Mouse (Mus musculus): ENCODE measurements around the gene Sh3bp1. TPM values are rescaled to one million over a fixed set of nuclear protein-coding genes. Genes with fewer than 3 reads are reported as not detected.

Sh3bp1 gene
- polyA plus RNA-seq, 1 experiment from 2014 or later, result 14.2 TPM

DNA sequence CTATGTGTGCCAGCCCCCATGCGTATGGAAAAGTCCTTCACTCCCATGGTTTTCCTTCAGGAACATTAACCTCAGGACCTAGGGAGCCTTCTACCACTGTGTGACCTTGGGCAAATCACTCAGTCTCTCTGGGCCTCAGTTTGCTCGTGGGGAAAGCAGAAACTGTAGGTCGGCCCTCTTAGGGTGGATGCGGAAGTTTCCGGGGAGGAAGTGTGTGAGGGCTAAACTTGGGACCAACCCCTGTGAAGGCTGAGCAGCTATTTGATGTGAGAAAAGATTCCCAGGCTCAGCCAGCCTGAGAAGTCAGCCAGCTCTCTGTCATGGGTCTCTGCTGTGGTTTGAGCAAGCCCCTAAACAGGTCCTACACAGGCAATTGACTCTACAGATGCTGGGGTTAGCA, 37.3 kb upstream of the Sh3bp1 start:
- Histone ChIP-seq H3K27ac (ENCODE audit: low read length) (no peak overlapping the region), H3K27me3 (ENCODE audit: control insufficient read depth, insufficient read depth, low read depth, low read length) (no peaks in the 10 kb centered on the region), H3K9ac (ENCODE audit: low read depth, low read length) (no peak overlapping the region), H3K36me3 (ENCODE audit: control insufficient read depth, insufficient read depth) (no peaks in the 10 kb centered on the region), H3K9me3 (replicated peaks; ENCODE audit: control insufficient read depth, low read length) (no peaks in the 10 kb centered on the region), H3K4me2 (ENCODE audit: low read depth, low read length) (no peak overlapping the region), H3K4me3 (ENCODE audit: low read depth, low read length) (no peak overlapping the region), H3K4me1 (ENCODE audit: control insufficient read depth, low read depth, low read length) (peaks cover 5% of the 10 kb centered on the region)
- whole genome bisulfite sequencing (ENCODE audit: insufficient replicate concordance), result 49% methylated on average over 5 of the region's 5 CpGs
- no peak for ATAC-seq (ENCODE audit: low read depth)

DNA sequence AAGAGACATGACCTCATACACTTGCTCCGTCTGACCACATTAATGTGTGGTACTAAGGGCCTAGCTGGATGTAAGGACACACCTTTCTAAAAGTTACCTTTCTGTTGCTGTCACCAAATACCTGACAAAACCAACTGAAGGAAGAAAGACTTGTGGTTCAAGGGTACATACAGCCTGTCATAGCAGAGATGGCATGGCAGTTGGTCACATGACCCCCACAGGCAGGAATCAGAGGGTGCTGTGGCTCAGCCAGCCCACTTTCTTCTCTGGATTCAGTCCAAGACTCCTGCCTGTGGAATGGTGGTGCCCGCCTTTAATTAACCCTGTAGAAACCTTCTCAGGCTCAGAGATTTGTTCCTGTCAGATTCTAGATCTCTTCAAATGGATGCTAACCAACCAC, 36.4 kb upstream of the Sh3bp1 start:
- no peak overlapping the region for H3K9ac ChIP-seq (ENCODE audit: low read depth, low read length)
- no peaks in the 10 kb centered on the region for H3K9me3 ChIP-seq (replicated peaks; ENCODE audit: control insufficient read depth, low read length)
- H3K27ac ChIP-seq (ENCODE audit: low read length), result no peak overlapping the region
- no peak for ATAC-seq (ENCODE audit: low read depth)
- peaks cover 5% of the 10 kb centered on the region for H3K4me1 ChIP-seq (ENCODE audit: control insufficient read depth, low read depth, low read length)
- no peak overlapping the region for H3K4me2 ChIP-seq (ENCODE audit: low read depth, low read length)
- H3K27me3 ChIP-seq (ENCODE audit: control insufficient read depth, insufficient read depth, low read depth, low read length), result no peaks in the 10 kb centered on the region
- H3K4me3 ChIP-seq (ENCODE audit: low read depth, low read length), result no peak overlapping the region
- H3K36me3 ChIP-seq (ENCODE audit: control insufficient read depth, insufficient read depth), result no peaks in the 10 kb centered on the region
- WGBS (ENCODE audit: insufficient replicate concordance), result 55% methylated on average over 2 of the region's 2 CpGs

DNA sequence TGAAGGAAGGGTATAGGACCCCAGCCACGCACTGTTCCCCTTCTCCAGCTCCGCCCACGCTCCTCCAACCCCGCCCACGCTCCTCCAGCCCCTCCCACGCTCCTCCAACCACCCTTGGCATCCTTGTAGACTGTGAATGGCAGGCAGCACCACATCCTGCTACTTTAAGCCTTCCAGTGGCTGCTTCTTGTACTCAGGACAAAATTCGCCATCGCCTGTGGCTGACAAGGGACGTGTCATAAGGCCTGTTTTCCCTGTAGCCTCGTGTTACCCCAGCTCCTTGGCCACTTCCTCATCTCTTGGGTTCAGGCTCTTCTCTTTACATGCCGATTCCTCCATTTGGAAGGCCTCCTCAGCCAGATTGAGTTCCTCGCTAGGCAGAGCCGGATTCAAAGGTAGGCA, 35.7 kb upstream of the Sh3bp1 start:
- Histone ChIP-seq H3K4me2 (ENCODE audit: low read depth, low read length) (no peak overlapping the region), H3K27me3 (ENCODE audit: control insufficient read depth, insufficient read depth, low read depth, low read length) (no peaks in the 10 kb centered on the region), H3K9me3 (replicated peaks; ENCODE audit: control insufficient read depth, low read length) (no peaks in the 10 kb centered on the region), H3K9ac (ENCODE audit: low read depth, low read length) (no peak overlapping the region), H3K36me3 (ENCODE audit: control insufficient read depth, insufficient read depth) (no peaks in the 10 kb centered on the region), H3K4me3 (ENCODE audit: low read depth, low read length) (no peak overlapping the region), H3K4me1 (ENCODE audit: control insufficient read depth, low read depth, low read length) (peaks cover 5% of the 10 kb centered on the region), H3K27ac (ENCODE audit: low read length) (no peak overlapping the region)
- 23% methylated on average over 13 of the region's 13 CpGs for WGBS (ENCODE audit: insufficient replicate concordance)
- 0 out of 2 replicates have a peak, but pooled peaks have one; percentile 22 for ATAC-seq (ENCODE audit: low read depth)

DNA sequence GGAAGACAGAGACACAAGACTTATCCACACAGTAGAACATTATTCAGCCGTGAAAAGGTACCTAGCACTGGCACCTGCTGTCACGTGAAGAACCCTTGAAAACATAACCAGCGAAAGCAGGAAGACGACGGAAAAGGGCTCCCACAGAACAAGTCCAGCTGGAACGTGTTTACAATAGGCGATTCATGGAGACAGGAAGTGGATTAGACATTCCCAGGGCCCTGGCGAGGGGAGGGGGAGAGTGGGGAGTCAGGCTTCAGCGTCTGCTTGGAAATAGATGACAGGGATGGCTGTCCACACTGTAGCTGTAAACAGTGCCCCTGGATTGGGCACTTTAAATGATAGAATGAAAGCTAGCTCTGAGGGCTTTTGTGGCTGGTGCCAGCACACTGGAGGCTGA, 31.2 kb upstream of the Sh3bp1 start:
- Histone ChIP-seq H3K4me2 (ENCODE audit: low read depth, low read length) (no peak overlapping the region), H3K27ac (ENCODE audit: low read length) (no peak overlapping the region), H3K27me3 (ENCODE audit: control insufficient read depth, insufficient read depth, low read depth, low read length) (no peaks in the 10 kb centered on the region), H3K9me3 (replicated peaks; ENCODE audit: control insufficient read depth, low read length) (no peaks in the 10 kb centered on the region), H3K36me3 (ENCODE audit: control insufficient read depth, insufficient read depth) (no peaks in the 10 kb centered on the region), H3K4me1 (ENCODE audit: control insufficient read depth, low read depth, low read length) (no peaks in the 10 kb centered on the region), H3K9ac (ENCODE audit: low read depth, low read length) (no peak overlapping the region), H3K4me3 (ENCODE audit: low read depth, low read length) (no peak overlapping the region)
- 52% methylated on average over 9 of the region's 9 CpGs for WGBS (ENCODE audit: insufficient replicate concordance)
- ATAC-seq (ENCODE audit: low read depth), result peak; percentile 35; the same call in 1 of the 2 replicates

DNA sequence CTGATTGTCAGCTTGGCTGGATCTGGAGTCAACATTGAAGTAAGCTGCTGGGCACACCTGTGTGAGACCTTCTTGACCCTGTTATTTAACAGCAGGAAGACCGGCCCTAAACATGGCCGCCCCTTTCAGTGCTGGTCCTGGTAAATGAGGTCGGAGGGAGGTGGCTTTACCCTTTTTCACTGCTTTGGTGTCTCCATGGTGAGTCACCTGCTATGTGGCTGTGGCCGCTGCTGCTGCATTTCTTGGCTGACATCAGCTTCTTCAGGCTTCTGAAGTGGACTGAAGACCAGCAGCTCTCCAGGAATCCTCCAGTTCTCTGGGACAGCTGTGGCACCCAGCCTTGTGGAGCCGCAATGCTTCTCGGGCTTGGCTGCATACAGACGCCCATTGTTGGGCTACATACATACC, 30.7 kb upstream of the Sh3bp1 start:
- H3K9me3 ChIP-seq (replicated peaks; ENCODE audit: control insufficient read depth, low read length), result no peaks in the 10 kb centered on the region
- no peak for ATAC-seq (ENCODE audit: low read depth)
- 71% methylated on average over 7 of the region's 7 CpGs for WGBS (ENCODE audit: insufficient replicate concordance)
- H3K9ac ChIP-seq (ENCODE audit: low read depth, low read length), result no peak overlapping the region
- H3K27me3 ChIP-seq (ENCODE audit: control insufficient read depth, insufficient read depth, low read depth, low read length), result no peaks in the 10 kb centered on the region
- no peak overlapping the region for H3K27ac ChIP-seq (ENCODE audit: low read length)
- no peak overlapping the region for H3K4me2 ChIP-seq (ENCODE audit: low read depth, low read length)
- H3K4me1 ChIP-seq (ENCODE audit: control insufficient read depth, low read depth, low read length), result no peaks in the 10 kb centered on the region
- H3K36me3 ChIP-seq (ENCODE audit: control insufficient read depth, insufficient read depth), result no peaks in the 10 kb centered on the region
- H3K4me3 ChIP-seq (ENCODE audit: low read depth, low read length), result no peak overlapping the region

DNA sequence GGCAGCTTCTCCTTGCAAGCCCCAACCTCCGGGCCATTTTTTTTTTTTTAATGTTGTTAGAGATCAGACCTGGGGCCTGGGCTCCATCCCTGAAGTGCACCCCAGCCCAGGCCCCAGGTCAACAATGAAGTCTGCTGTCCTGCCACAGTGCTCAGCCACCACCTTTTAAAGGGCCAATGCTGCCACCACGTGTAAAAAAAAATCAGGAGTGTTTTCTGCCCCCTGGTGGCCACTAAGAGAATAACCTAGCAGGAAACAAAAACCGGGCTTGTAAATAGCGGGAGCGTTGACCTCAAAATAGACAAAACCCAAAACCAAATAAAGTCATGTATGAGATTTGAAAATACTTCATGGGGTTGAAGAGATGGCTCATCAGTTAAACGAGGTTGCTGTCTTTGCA, 29.8 kb upstream of the Sh3bp1 start:
- no peak overlapping the region for H3K4me3 ChIP-seq (ENCODE audit: low read depth, low read length)
- no peak overlapping the region for H3K27ac ChIP-seq (ENCODE audit: low read length)
- no peaks in the 10 kb centered on the region for H3K4me1 ChIP-seq (ENCODE audit: control insufficient read depth, low read depth, low read length)
- no peaks in the 10 kb centered on the region for H3K9me3 ChIP-seq (replicated peaks; ENCODE audit: control insufficient read depth, low read length)
- WGBS (ENCODE audit: insufficient replicate concordance), result 15% methylated on average over 6 of the region's 6 CpGs
- H3K4me2 ChIP-seq (ENCODE audit: low read depth, low read length), result no peak overlapping the region
- no peaks in the 10 kb centered on the region for H3K27me3 ChIP-seq (ENCODE audit: control insufficient read depth, insufficient read depth, low read depth, low read length)
- H3K9ac ChIP-seq (ENCODE audit: low read depth, low read length), result no peak overlapping the region
- ATAC-seq (ENCODE audit: low read depth), result no peak
- H3K36me3 ChIP-seq (ENCODE audit: control insufficient read depth, insufficient read depth), result no peaks in the 10 kb centered on the region

DNA sequence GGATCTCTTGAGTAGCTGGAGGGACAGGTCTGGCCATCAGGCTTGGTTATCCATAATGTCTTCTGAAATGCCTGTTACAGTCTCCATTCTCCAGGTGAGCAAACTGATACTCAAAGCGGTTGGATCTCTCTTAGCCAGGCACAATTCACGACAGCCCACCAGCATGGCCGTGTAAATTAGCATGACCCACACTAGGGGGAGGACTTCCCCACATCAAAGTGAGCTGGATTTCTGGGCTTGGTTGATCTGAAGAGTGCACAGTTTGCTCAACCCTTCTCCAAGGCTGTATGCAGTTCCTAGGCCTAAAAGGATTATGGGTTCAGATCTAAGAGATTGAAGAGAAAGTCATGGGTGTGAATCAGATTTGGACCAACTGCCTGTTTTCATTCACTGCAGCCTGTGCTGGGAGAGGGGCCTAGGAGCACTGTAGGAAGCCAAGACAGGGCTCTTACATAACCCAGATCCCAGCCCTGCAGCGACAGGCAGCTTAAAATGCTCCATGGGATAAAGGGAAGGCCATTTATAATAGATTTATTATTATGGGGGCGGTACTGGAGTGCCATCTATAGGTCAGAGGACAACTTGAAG, 27.5 kb upstream of the Sh3bp1 start:
- ATAC-seq (ENCODE audit: low read depth), result no peak
- Histone ChIP-seq H3K4me1 (ENCODE audit: control insufficient read depth, low read depth, low read length) (peaks cover 12% of the 10 kb centered on the region), H3K36me3 (ENCODE audit: control insufficient read depth, insufficient read depth) (no peaks in the 10 kb centered on the region), H3K27ac (ENCODE audit: low read length) (no peak overlapping the region), H3K4me2 (ENCODE audit: low read depth, low read length) (no peak overlapping the region), H3K9me3 (replicated peaks; ENCODE audit: control insufficient read depth, low read length) (no peaks in the 10 kb centered on the region), H3K4me3 (ENCODE audit: low read depth, low read length) (no peak overlapping the region), H3K27me3 (ENCODE audit: control insufficient read depth, insufficient read depth, low read depth, low read length) (no peaks in the 10 kb centered on the region), H3K9ac (ENCODE audit: low read depth, low read length) (no peak overlapping the region)
- 56% methylated on average over 5 of the region's 5 CpGs for WGBS (ENCODE audit: insufficient replicate concordance)

DNA sequence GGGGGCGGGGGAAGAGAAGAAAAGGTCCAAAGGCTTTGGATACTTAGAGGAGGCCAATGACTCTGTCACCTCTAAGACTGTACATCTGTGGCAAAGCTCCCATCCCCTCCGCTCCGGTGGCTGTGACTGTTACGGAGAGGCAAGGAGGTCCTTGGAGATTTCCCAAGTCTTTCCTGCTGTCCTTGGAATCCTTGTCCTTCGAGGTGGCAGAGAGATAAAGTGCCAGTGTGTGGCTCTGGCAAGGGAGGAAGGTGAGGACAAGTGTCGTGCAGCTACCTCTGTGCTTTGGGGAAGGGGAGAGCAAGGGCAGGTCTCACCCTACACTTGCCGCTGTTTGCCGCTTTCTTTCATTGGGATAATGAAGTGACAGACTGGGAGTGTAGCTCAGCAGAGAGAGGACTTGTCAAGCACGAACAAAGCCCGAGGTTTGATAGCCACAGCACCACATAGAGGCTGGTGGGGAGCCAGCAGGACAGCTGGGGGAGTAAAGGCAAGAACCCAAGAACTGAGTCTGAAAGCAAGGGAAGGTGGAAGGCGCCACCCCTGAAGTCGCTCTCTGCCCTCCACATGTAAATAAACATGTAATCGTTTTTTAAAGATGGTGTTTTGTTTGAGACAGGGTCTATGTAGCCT, 25.6 kb upstream of the Sh3bp1 start:
- Histone ChIP-seq H3K4me2 (ENCODE audit: low read depth, low read length) (no peak overlapping the region), H3K27ac (ENCODE audit: low read length) (no peak overlapping the region), H3K9me3 (replicated peaks; ENCODE audit: control insufficient read depth, low read length) (no peaks in the 10 kb centered on the region), H3K27me3 (ENCODE audit: control insufficient read depth, insufficient read depth, low read depth, low read length) (no peaks in the 10 kb centered on the region), H3K9ac (ENCODE audit: low read depth, low read length) (no peak overlapping the region), H3K4me1 (ENCODE audit: control insufficient read depth, low read depth, low read length) (peaks cover 20% of the 10 kb centered on the region), H3K36me3 (ENCODE audit: control insufficient read depth, insufficient read depth) (no peaks in the 10 kb centered on the region), H3K4me3 (ENCODE audit: low read depth, low read length) (no peak overlapping the region)
- ATAC-seq (ENCODE audit: low read depth), result no peak
- 59% methylated on average over 13 of the region's 13 CpGs for WGBS (ENCODE audit: insufficient replicate concordance)

DNA sequence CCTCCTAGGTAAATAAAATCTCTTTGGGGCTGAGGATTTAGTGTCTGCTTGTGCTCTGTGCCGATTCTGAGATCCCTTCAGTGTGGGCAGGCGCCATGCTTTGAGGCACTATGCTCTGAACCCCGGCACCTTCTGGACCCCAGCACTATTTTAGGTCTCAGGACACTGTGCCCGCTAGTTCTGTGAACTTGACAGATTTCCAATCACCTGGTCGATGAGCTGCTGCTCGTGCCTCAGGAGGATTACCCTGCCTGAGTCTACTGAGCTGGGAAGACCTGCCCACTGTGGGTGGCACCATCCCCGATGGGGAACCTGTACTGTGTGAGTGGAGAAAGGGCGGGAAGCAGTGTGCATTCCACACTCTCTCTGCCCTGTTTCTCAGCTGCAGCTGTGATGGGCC, 24.6 kb upstream of the Sh3bp1 start:
- ATAC-seq (ENCODE audit: low read depth), result no peak
- no peak overlapping the region for H3K27ac ChIP-seq (ENCODE audit: low read length)
- no peaks in the 10 kb centered on the region for H3K27me3 ChIP-seq (ENCODE audit: control insufficient read depth, insufficient read depth, low read depth, low read length)
- H3K36me3 ChIP-seq (ENCODE audit: control insufficient read depth, insufficient read depth), result no peaks in the 10 kb centered on the region
- no peak overlapping the region for H3K4me2 ChIP-seq (ENCODE audit: low read depth, low read length)
- no peaks in the 10 kb centered on the region for H3K9me3 ChIP-seq (replicated peaks; ENCODE audit: control insufficient read depth, low read length)
- no peak overlapping the region for H3K9ac ChIP-seq (ENCODE audit: low read depth, low read length)
- 66% methylated on average over 8 of the region's 8 CpGs for WGBS (ENCODE audit: insufficient replicate concordance)
- no peak overlapping the region for H3K4me3 ChIP-seq (ENCODE audit: low read depth, low read length)
- peaks cover 25% of the 10 kb centered on the region for H3K4me1 ChIP-seq (ENCODE audit: control insufficient read depth, low read depth, low read length)
